Mouse (Mus musculus): ENCODE data around the gene Ppm1n. TPM values are rescaled to one million over a fixed set of nuclear protein-coding genes. Genes with fewer than 3 reads are reported as not detected.

Gene Ppm1n
- polyA plus RNA-seq, 1 experiment from 2014 or later: 0.12 TPM

DNA sequence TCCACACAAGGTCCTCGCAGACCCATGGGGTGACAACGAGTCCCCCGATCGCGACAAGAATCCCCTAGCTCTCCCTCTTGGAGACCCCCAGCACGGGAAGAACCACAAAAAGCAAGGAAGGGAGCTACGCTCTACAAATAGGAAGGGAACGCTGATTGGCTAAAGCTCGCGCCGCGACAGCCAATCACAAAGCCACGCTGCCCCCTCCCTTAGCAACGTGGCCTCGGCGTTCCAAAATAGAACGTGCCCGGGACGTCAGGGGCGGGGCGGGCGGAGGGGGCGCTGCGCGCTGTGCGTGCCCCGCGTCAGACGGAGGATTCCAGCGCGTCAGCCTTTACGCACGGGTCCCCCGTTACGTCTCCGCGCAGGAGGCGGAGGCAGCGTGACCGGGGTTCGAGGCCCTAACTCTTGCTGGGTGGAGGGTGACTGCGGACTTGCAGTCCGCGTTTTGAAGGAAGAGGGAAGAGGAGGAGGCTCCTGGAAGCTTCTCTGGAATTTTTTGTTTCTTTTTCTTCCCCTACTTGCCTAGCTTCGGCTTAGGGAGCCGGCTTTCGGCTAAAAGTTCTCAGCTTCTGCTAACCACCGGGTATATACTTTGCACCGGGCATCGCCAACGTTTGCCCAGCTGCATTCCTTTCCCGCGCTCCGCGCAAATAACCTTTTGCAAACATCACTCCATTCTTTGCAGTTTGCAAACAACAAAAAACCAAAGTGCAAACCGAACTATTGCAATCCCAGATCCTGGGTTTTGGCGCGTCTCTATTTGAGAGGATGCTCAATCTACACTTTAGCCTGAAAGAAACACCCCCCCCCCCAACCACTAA, 28.8 kb upstream of the Ppm1n start:
- peak; percentile 65 for TF ChIP-seq CTCF (IDR thresholded peaks at IDR 0.05; ENCODE audit: low read depth)
- Histone ChIP-seq H3K4me3 (ENCODE audit: low read depth, low read length) (peak overlapping the region; percentile 71), H3K27ac (ENCODE audit: low read depth, low read length) (peak overlapping the region; percentile 68), H3K36me3 (ENCODE audit: control insufficient read depth, insufficient read depth) (no peaks in the 10 kb centered on the region), H3K4me2 (replicated peaks; ENCODE audit: low read depth) (peak overlapping the region; percentile 97), H3K4me1 (replicated peaks; ENCODE audit: control insufficient read depth, insufficient read depth, low read length) (no peaks in the 10 kb centered on the region), H3K9ac (ENCODE audit: low read depth, low read length) (peak overlapping the region; percentile 57), H3K27me3 (replicated peaks; ENCODE audit: control insufficient read depth, insufficient read depth, low read length) (peaks cover 37% of the 10 kb centered on the region), H3K9me3 (ENCODE audit: control insufficient read depth) (no peaks in the 10 kb centered on the region)
- ATAC-seq: peak; percentile 84
- under 1% methylated on average over 58 of the region's 58 CpGs for WGBS

DNA sequence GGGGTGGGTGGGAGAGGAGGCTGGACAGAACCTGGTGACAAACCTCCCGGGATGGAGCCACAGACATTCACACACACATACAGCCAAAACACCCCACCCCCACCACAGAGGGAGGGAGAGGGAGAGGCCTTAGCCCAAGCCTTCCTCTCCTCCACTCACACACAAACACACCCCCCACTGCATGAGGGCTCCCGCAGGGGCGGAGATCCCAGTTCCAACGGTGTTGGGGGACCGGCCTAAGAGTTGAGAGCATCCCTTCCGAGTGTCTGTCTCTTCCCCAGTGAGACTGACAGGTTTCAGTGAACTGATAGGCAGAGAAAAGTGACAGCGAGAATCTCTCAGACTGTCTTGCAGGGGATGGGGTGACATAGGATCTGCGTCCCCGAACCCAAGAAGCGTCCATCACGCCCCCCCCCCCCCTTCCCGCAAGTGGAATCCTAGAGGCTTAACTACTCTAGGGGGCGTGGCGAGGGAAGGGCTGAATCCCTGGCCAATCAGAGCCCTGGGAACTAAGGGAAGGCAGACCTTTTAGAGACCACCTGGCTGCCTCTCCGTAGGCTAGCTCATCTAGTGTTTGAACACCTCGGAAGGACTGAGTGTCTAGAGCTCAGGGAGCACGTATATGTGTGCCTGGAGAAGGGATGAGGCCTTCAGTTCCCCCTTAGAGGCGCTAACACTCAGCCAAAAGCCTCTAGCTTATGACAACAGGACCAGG, 28.0 kb upstream of the Ppm1n start:
- Histone ChIP-seq H3K9me3 (ENCODE audit: control insufficient read depth) (no peaks in the 10 kb centered on the region), H3K36me3 (ENCODE audit: control insufficient read depth, insufficient read depth) (no peaks in the 10 kb centered on the region), H3K27ac (ENCODE audit: low read depth, low read length) (peak overlapping the region; percentile 68), H3K4me1 (replicated peaks; ENCODE audit: control insufficient read depth, insufficient read depth, low read length) (no peaks in the 10 kb centered on the region), H3K4me3 (ENCODE audit: low read depth, low read length) (peak overlapping the region; percentile 71), H3K9ac (ENCODE audit: low read depth, low read length) (peak overlapping the region; percentile 57), H3K27me3 (replicated peaks; ENCODE audit: control insufficient read depth, insufficient read depth, low read length) (peaks cover 45% of the 10 kb centered on the region), H3K4me2 (replicated peaks; ENCODE audit: low read depth) (peak overlapping the region; percentile 97)
- TF ChIP-seq CTCF (IDR thresholded peaks at IDR 0.05; ENCODE audit: low read depth): no peak
- WGBS: 4% methylated on average over 17 of the region's 18 CpGs
- ATAC-seq: peak; percentile 22

DNA sequence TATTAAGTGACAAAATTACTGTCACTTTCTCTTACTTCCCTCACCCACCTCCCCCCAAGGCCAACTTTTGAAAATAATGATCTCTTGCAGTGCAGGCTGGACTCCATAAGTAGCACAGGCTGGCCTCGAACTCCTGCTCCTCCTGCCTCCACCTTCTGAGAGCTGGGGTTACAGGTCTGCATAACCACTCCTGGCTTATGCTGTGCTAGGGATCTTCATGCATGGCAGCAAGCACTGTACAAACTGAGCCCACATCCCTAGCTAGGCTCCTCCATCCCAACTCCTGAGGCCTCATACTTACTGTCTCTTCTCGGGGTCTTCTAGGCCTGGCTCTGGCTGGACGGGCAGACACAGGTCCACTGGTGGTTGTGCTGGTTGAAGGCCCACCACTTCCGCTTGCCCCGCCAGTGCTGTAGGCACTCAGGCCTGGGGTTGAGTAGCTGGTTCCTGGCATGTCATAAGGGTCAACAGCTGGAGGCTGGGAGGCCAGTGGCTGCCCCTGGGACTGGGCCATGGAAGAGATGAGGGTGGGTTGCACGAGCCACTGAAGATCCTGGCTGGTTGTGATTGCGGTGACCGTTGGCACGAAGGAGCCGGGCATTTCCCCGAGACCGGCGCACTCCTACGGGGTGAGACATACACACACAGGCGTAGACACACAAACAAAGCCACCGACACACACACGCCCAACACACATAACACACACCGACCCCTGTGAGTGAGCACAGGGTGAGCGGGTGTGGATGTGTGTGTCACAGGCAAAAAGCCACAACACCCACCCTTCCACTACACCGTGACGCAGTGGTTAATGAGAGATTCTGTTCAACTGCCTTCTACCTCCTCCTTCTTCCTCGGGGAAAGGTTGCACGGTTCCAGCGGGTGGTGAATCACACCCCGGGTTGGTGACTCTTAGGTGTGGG, 27.2 kb upstream of the Ppm1n start:
- ATAC-seq: no peak
- Histone ChIP-seq H3K9me3 (ENCODE audit: control insufficient read depth) (no peaks in the 10 kb centered on the region), H3K4me3 (ENCODE audit: low read depth, low read length) (no peak overlapping the region), H3K36me3 (ENCODE audit: control insufficient read depth, insufficient read depth) (no peaks in the 10 kb centered on the region), H3K27me3 (replicated peaks; ENCODE audit: control insufficient read depth, insufficient read depth, low read length) (peaks cover 53% of the 10 kb centered on the region), H3K4me1 (replicated peaks; ENCODE audit: control insufficient read depth, insufficient read depth, low read length) (no peaks in the 10 kb centered on the region), H3K27ac (ENCODE audit: low read depth, low read length) (no peak overlapping the region), H3K4me2 (replicated peaks; ENCODE audit: low read depth) (peak overlapping the region; percentile 97; the same call in 1 of the 2 replicates), H3K9ac (ENCODE audit: low read depth, low read length) (no peak overlapping the region)
- TF ChIP-seq CTCF (IDR thresholded peaks at IDR 0.05; ENCODE audit: low read depth): no peak
- WGBS: 69% methylated on average over 25 of the region's 25 CpGs

DNA sequence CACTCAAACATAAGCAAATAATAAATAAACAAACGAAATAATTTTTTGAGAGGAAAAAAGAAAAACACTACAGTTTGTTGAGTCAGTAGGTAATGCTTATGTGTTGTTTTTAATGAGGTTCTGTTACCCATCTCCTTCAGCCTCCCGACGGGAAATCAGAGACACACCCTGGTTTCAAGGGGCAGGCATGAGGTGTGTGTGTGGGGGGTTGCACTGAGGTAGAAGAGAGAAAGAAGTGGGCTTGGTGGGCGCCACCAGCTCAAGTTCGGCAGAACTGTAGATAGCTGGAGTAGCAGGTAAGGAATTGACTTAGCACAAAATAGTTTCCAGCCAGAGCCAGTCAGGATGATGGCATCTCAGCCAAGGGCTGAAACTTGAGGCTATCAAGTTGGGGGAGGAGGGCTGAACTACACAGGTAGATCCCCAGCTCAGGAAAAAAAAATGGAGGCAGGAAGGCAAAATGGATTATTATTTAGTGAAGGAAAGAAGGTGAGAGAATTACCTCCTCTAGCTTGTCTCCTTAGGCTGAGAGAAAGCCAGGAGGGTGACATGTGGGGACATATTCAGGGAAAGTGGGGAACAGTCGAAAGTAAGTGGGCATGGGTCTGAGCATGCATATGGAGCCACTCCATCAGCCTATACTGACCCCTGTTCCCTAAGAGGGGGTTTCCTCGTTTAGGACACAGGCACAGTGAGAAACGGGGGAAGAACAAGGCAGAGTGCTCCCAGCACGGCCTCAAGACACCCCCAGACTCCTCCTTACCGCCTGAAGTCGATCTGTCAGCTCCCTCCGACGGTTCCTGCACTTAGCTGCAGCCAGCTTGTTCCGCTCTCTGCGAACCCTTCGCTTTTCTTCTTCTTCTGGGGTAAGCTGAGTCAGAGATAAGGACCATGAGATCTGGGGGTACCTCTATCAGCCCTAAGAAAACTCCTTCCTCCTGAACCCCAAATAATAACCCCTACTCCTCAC, 26.2 kb upstream of the Ppm1n start:
- Histone ChIP-seq H3K27ac (ENCODE audit: low read depth, low read length) (no peak overlapping the region), H3K27me3 (replicated peaks; ENCODE audit: control insufficient read depth, insufficient read depth, low read length) (peaks cover 60% of the 10 kb centered on the region), H3K4me3 (ENCODE audit: low read depth, low read length) (no peak overlapping the region), H3K4me2 (replicated peaks; ENCODE audit: low read depth) (no peak overlapping the region), H3K36me3 (ENCODE audit: control insufficient read depth, insufficient read depth) (no peaks in the 10 kb centered on the region), H3K4me1 (replicated peaks; ENCODE audit: control insufficient read depth, insufficient read depth, low read length) (peaks cover 4% of the 10 kb centered on the region), H3K9me3 (ENCODE audit: control insufficient read depth) (no peaks in the 10 kb centered on the region), H3K9ac (ENCODE audit: low read depth, low read length) (no peak overlapping the region)
- WGBS: 52% methylated on average over 16 of the region's 16 CpGs
- ATAC-seq: no peak
- no peak for TF ChIP-seq CTCF (IDR thresholded peaks at IDR 0.05; ENCODE audit: low read depth)

DNA sequence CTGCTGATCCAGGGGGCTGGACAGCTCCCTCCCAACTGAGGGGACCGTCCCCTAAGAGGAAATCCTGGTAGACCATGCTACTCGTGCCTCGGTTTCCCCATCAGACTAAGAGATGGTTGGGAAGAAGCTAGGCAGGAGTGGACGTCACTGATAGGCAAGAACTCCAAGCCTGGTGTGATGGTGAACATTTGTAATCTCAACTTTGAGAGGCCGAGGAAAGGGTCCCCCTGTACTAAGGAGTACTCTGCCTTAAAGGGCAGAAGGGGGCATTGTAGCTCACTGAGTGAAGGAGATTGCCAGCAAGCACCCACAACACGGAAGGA, 25.5 kb upstream of the Ppm1n start:
- no peaks in the 10 kb centered on the region for H3K36me3 ChIP-seq (ENCODE audit: control insufficient read depth, insufficient read depth)
- ATAC-seq: no peak
- H3K4me2 ChIP-seq (replicated peaks; ENCODE audit: low read depth): peak overlapping the region; percentile 57; the same call in 1 of the 2 replicates
- H3K4me1 ChIP-seq (replicated peaks; ENCODE audit: control insufficient read depth, insufficient read depth, low read length): peaks cover 4% of the 10 kb centered on the region
- peak overlapping the region; percentile 39; the same call in 1 of the 2 replicates for H3K4me3 ChIP-seq (ENCODE audit: low read depth, low read length)
- 6% methylated on average over 6 of the region's 6 CpGs for WGBS
- no peak overlapping the region for H3K27ac ChIP-seq (ENCODE audit: low read depth, low read length)
- H3K9ac ChIP-seq (ENCODE audit: low read depth, low read length): no peak overlapping the region
- H3K27me3 ChIP-seq (replicated peaks; ENCODE audit: control insufficient read depth, insufficient read depth, low read length): peaks cover 60% of the 10 kb centered on the region
- no peaks in the 10 kb centered on the region for H3K9me3 ChIP-seq (ENCODE audit: control insufficient read depth)
- TF ChIP-seq CTCF (IDR thresholded peaks at IDR 0.05; ENCODE audit: low read depth): no peak

Data from intestine, postnatal 0 days (tissue).